Mouse (Mus musculus): Measurements from ENCODE around the gene Olfr452.

DNA sequence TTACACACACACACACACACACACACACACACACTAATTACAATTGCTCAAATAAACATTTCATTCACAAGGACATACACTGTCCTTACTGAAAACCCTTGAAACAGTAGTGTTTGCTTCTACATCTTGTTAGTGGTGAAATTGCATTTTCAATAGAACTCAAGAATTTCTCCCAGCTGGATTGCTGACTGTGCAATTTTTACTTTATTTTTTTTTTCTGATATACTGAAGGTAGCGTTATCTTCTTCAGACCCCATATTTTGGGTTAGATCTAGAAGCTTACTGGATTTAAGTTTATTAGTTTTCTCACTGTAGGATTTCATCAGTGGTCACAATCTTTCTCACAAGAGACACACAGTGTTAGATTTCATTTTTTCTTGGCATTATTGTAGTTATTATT lies 7.8 kb upstream of the Olfr452 start:
- TF ChIP-seq CTCF (IDR thresholded peaks at IDR 0.05; ENCODE audit: borderline replicate concordance, control insufficient read depth, extremely low read depth, insufficient read depth, low read length, poor library complexity) (no peak), POLR2A (IDR thresholded peaks at IDR 0.05; ENCODE audit: control insufficient read depth, extremely low read depth, insufficient read depth, low read length, poor library complexity) (no peak)
